Mouse (Mus musculus) liver, embryonic 11.5 days (tissue): Measurements from ENCODE around the gene Tesmin. TPM values are rescaled to one million over a fixed set of nuclear protein-coding genes. Genes with fewer than 3 reads are reported as not detected.

Experiments used
- ATAC-seq: fragments of 200-750 bp; cut with Nextera tagmentation; replicated peaks from 2 replicates; pipeline ENCODE4 v1.8.0; 2017; ENCODE audit warnings: moderate number of reproducible peaks, mild to moderate bottlenecking, moderate TSS enrichment, moderate library complexity; ENCODE audit not compliant: low FRiP score
- DNase-seq: peaks from one replicate; pipeline ENCODE4 v3.0.0-alpha.2; 2017; ENCODE audit warnings: low spot score
- H3K27ac ChIP-seq: fragments of 300-500 bp; sonication (generic); 2 replicates; pipeline ENCODE4 v1.5.1; 2014; ENCODE audit warnings: mild to moderate bottlenecking, low read depth, low read length, control low read depth
- H3K27me3 ChIP-seq: fragments of 300-500 bp; sonication (generic); replicated peaks from 2 replicates; pipeline ENCODE4 v1.6.1; 2014; ENCODE audit warnings: low read length, mixed read lengths; ENCODE audit not compliant: control insufficient read depth, insufficient read depth
- H3K36me3 ChIP-seq: fragments of 300-500 bp; sonication (generic); 2 replicates; pipeline ENCODE4 v1.6.1; 2014; ENCODE audit warnings: mild to moderate bottlenecking, low read length, moderate library complexity, mixed read lengths; ENCODE audit not compliant: control insufficient read depth, insufficient read depth
- H3K4me1 ChIP-seq: fragments of 300-500 bp; sonication (generic); replicated peaks from 2 replicates; pipeline ENCODE4 v1.6.1; 2014; ENCODE audit warnings: low read length, mixed read lengths; ENCODE audit not compliant: control insufficient read depth, insufficient read depth
- H3K4me2 ChIP-seq: fragments of 300-500 bp; sonication (generic); 2 replicates; pipeline ENCODE4 v1.6.1; 2014; ENCODE audit warnings: mild to moderate bottlenecking, control low read depth, moderate library complexity
- H3K4me3 ChIP-seq: fragments of 300-500 bp; sonication (generic); 2 replicates; pipeline ENCODE4 v1.5.1; 2014; ENCODE audit warnings: low read depth, low read length, control low read depth
- H3K9ac ChIP-seq: fragments of 300-500 bp; sonication (generic); 2 replicates; pipeline ENCODE4 v1.6.1; 2014; ENCODE audit warnings: low read depth, low read length, control low read depth
- H3K9me3 ChIP-seq: fragments of 300-500 bp; sonication (generic); 2 replicates; pipeline ENCODE4 v1.6.1; 2016; ENCODE audit warnings: low read length, inconsistent platforms, mixed read lengths; ENCODE audit not compliant: control insufficient read depth
- WGBS: fragments of 180-500 bp; shearing (Covaris S2); extraction: QIAGEN DNeasy Blood & Tissue Kit; methylation state at CpG from one replicate; pipeline ENCODE4 v1.1.7; 2014; 5-methylcytosine and 5-hydroxymethylcytosine counted together
- polyA plus RNA-seq: library from polyadenylated mRNA; unstranded; fragments of >200 nt; fragmentation: Nextera tagmentation; extraction: Ambion mirVana; gene quantifications from 2 replicates; pipeline ENCODE4 v1.2.1, GENCODE M21; 2014

The Tesmin gene
- polyA plus RNA-seq, 1 experiment from 2014 or later = 0.41 TPM

- Histone ChIP-seq H3K9ac (no peak overlapping the region), H3K4me3 (no peak overlapping the region), H3K4me2 (no peak overlapping the region), H3K27ac (no peak overlapping the region), H3K4me1 (no peaks in the 10 kb centered on the region), H3K27me3 (no peaks in the 10 kb centered on the region), H3K9me3 (no peaks in the 10 kb centered on the region), H3K36me3 (no peaks in the 10 kb centered on the region)
- DNase-seq (no peak), ATAC-seq (no peak)
- WGBS = 81% methylated on average over 15 of the region's 15 CpGs
Measured at GRCm38 (mm10) chr19:3428057-3428830, 39.6 kb downstream of the Tesmin start.

GRCm38 (mm10) chr19:3429156-3429816, 40.6 kb downstream of the Tesmin start:
- no peak for ATAC-seq
- Histone ChIP-seq H3K9me3 (no peaks in the 10 kb centered on the region), H3K4me3 (no peak overlapping the region), H3K36me3 (no peaks in the 10 kb centered on the region), H3K27ac (no peak overlapping the region), H3K4me1 (no peaks in the 10 kb centered on the region), H3K4me2 (no peak overlapping the region), H3K27me3 (no peaks in the 10 kb centered on the region), H3K9ac (no peak overlapping the region)
- no peak for DNase-seq
- WGBS = 59% methylated on average over 7 of the region's 7 CpGs

- Histone ChIP-seq H3K27ac (no peak overlapping the region), H3K36me3 (no peaks in the 10 kb centered on the region), H3K4me3 (no peak overlapping the region), H3K4me2 (no peak overlapping the region), H3K27me3 (no peaks in the 10 kb centered on the region), H3K9ac (no peak overlapping the region), H3K9me3 (no peaks in the 10 kb centered on the region), H3K4me1 (no peaks in the 10 kb centered on the region)
- WGBS = 66% methylated on average over 7 of the region's 7 CpGs
- DNase-seq = no peak
- no peak for ATAC-seq
Measured at GRCm38 (mm10) chr19:3431066-3431465, 42.4 kb downstream of the Tesmin start.

GRCm38 (mm10) chr19:3431969-3432368, 43.3 kb downstream of the Tesmin start:
- Histone ChIP-seq H3K9me3 (no peaks in the 10 kb centered on the region), H3K36me3 (no peaks in the 10 kb centered on the region), H3K4me1 (no peaks in the 10 kb centered on the region), H3K27me3 (no peaks in the 10 kb centered on the region), H3K9ac (no peak overlapping the region), H3K4me2 (no peak overlapping the region), H3K27ac (no peak overlapping the region), H3K4me3 (no peak overlapping the region)
- 64% methylated on average over 1 of the region's 2 CpGs for WGBS
- no peak for ATAC-seq
- no peak for DNase-seq

GRCm38 (mm10) chr19:3434124-3434523, 45.5 kb downstream of the Tesmin start:
- ATAC-seq = no peak
- 41% methylated on average over 4 of the region's 4 CpGs for WGBS
- DNase-seq = no peak
- Histone ChIP-seq H3K9ac (no peak overlapping the region), H3K27ac (no peak overlapping the region), H3K27me3 (no peaks in the 10 kb centered on the region; the same call in 1 of the 2 replicates), H3K4me3 (no peak overlapping the region), H3K4me2 (no peak overlapping the region), H3K4me1 (no peaks in the 10 kb centered on the region), H3K9me3 (no peaks in the 10 kb centered on the region), H3K36me3 (no peaks in the 10 kb centered on the region)

- 35% methylated on average over 4 of the region's 4 CpGs for WGBS
- Histone ChIP-seq H3K4me1 (no peaks in the 10 kb centered on the region), H3K36me3 (no peaks in the 10 kb centered on the region), H3K9ac (no peak overlapping the region), H3K27ac (no peak overlapping the region), H3K9me3 (no peaks in the 10 kb centered on the region), H3K4me3 (no peak overlapping the region), H3K27me3 (no peaks in the 10 kb centered on the region; the same call in 1 of the 2 replicates), H3K4me2 (no peak overlapping the region)
- no peak for DNase-seq
- ATAC-seq = no peak
Measured at GRCm38 (mm10) chr19:3434641-3435040, 46.0 kb downstream of the Tesmin start.

GRCm38 (mm10) chr19:3435824-3436223, 47.2 kb downstream of the Tesmin start:
- 74% methylated on average over 3 of the region's 3 CpGs for WGBS
- ATAC-seq (no peak), DNase-seq (no peak)
- Histone ChIP-seq H3K4me3 (no peak overlapping the region), H3K9me3 (no peaks in the 10 kb centered on the region), H3K4me1 (no peaks in the 10 kb centered on the region), H3K9ac (no peak overlapping the region), H3K27ac (no peak overlapping the region), H3K27me3 (no peaks in the 10 kb centered on the region; the same call in 1 of the 2 replicates), H3K4me2 (no peak overlapping the region), H3K36me3 (no peaks in the 10 kb centered on the region)

GRCm38 (mm10) chr19:3436840-3437239, 48.2 kb downstream of the Tesmin start:
- WGBS = 45% methylated on average over 9 of the region's 9 CpGs
- Histone ChIP-seq H3K9me3 (no peaks in the 10 kb centered on the region), H3K4me1 (no peaks in the 10 kb centered on the region), H3K4me2 (no peak overlapping the region), H3K9ac (no peak overlapping the region), H3K36me3 (no peaks in the 10 kb centered on the region), H3K27me3 (no peaks in the 10 kb centered on the region; the same call in 1 of the 2 replicates), H3K4me3 (no peak overlapping the region), H3K27ac (no peak overlapping the region)
- DNase-seq (peak; percentile 44), ATAC-seq (peak; percentile 35; the same call in 1 of the 2 replicates)

GRCm38 (mm10) chr19:3437980-3438379, 49.3 kb downstream of the Tesmin start:
- no peak overlapping the region for H3K9ac ChIP-seq
- no peaks in the 10 kb centered on the region for H3K4me1 ChIP-seq
- no peaks in the 10 kb centered on the region; the same call in 1 of the 2 replicates for H3K27me3 ChIP-seq
- H3K27ac ChIP-seq = no peak overlapping the region
- ATAC-seq = no peak
- DNase-seq = no peak
- no peaks in the 10 kb centered on the region for H3K36me3 ChIP-seq
- no peaks in the 10 kb centered on the region for H3K9me3 ChIP-seq
- WGBS = 65% methylated on average over 5 of the region's 5 CpGs
- H3K4me3 ChIP-seq = no peak overlapping the region
- no peak overlapping the region for H3K4me2 ChIP-seq
